Mouse (Mus musculus) gastrocnemius, postnatal 10 days (tissue): ENCODE measurements around the gene Nob1. TPM values are rescaled to one million over a fixed set of nuclear protein-coding genes. Genes with fewer than 3 reads are reported as not detected.
A peak's percentile ranks its signal among the peaks of the same experiment; 100 is the strongest.

Experiments
- DNase-seq: peaks from one replicate; pipeline ENCODE4 v3.0.0; 2021; ENCODE audit warnings: mixed read lengths
- long read RNA-seq, 2 experiments: library from polyadenylated mRNA; stranded (forward); transcript quantifications; one replicate each; pipeline ENCODE4 v2.0.0; 2021
- total RNA-seq, 2 experiments: library from RNA; stranded (reverse); gene quantifications; 2 replicates each; pipeline ENCODE4 v1.2.3; 2021

The Nob1 gene
- total RNA-seq: 10 to 100 TPM; 21.2 to 22.5 TPM
- long read RNA-seq, experiment 1, transcript Nob1-201 (9 exons, 1,658 nt): major isoform, 17 of 23 reads
- long read RNA-seq, experiment 1, partial matches to known transcripts: 1 of 23 reads
- long read RNA-seq, experiment 1, other reads (novel, unspliced or antisense): 4 of 23 reads
- long read RNA-seq, experiment 2, transcript Nob1-201 (9 exons, 1,658 nt): major isoform, 17 of 22 reads
- long read RNA-seq, experiment 2, partial matches to known transcripts: 2 of 22 reads
- long read RNA-seq, experiment 2, other reads (novel, unspliced or antisense): 3 of 22 reads

DNA sequence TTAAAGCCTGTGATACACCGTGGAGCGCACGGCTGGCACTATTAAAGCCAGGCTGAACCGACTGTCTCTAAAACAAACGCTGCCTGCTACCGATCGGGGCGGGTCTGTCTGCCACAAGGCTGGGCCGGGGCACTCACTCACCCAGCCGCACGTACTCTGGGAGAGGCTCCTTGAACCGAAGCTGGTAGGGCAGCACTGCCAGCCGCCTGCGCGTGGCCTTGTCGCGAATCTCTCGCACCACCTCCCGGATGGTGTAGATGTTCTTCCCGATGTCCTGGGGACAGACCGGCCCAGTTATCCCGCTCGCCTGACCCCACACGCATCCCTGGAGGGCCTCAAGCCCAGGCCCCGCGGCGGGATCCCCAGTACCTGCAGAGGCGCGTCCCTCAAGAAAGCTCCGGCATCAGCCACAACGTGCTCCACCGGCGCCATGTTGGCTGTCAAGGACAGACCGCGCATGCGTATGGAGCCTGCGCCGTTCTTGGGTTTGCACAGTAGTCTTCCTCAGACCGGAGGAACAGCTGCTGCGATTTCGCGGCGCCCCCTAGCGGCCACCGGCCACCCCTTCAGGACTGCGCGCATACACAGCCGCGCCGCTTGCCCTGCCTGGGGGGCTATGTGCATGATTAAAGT lies at the start of gene Nob1:
Nob1 (minus strand) TSS at position 455 of the 633 bp plus-strand sequence.
- DNase-seq: peak; percentile 99

DNA sequence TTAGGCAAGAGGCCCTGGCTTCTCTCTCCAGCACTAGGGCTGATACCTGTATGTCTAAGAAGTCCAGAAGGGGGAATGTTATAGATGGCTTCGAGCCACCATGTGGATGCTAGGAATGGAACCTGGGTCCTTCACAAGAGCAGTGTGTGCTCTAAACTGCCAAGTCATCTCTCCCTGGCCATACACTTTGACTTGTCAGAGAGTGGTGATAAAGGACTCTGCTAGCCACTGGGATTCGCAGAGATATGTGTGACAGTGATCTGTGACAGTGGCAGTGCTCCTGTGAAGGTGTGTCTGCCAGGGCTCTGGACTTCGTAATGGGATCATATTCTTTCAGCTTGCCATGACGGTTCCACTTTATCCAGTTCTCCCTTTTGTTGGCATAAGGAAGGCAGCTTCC lies 48.5 kb upstream of the Nob1 start:
- no peak for DNase-seq

DNA sequence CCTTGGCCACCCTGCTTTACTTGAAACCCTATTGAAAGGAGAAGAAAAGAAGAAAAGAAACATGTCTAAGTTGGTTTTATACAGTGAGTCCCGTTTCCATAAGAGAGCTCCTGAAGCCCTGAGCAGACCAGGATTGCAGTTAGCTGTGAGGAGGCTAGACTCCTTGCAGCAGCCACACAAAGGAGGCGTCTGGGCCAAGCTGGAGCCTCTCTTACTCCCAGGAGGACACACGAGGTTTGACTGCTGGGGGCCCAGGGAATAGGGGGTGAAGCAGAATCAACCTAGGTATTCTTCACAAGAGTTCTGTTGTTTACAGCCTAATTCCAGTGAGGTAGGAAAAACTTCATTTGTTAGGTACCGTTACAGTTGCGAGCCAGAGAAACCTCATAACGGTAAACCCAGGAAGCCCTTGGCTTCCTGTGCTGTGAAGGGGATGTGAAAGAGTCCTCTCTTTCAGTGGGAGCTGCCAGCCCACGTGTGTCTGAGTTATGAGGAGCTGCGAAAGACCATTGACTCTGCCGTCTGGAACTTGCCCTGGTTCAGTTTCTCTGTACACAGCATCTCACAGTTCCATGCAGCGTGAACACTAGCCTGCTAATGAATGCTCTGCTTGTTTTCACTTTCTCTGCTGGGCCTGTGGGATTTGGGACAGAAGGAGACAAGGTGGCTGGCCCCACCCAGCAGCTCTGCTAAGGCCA lies 47.7 kb upstream of the Nob1 start:
- DNase-seq: no peak

DNA sequence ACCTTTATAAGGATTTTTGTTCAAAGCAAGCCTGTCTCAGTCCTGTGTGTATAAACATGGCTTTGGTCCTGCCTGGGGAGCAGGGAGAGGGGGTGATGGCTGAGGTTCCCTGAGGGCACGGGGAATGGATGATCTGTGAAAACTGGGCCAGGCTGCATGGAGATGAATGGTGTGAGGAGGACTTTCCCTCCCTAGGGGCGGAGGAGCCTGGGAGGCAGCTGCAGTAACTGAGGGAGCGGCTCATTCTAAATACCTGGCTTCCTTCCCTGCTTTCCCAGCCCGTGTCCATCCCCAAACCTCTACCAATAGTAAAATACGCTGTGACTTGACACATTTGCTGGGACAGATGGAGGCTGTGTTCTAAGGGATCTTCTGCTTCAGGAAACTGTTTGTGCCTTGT lies 45.5 kb upstream of the Nob1 start:
- DNase-seq: no peak

DNA sequence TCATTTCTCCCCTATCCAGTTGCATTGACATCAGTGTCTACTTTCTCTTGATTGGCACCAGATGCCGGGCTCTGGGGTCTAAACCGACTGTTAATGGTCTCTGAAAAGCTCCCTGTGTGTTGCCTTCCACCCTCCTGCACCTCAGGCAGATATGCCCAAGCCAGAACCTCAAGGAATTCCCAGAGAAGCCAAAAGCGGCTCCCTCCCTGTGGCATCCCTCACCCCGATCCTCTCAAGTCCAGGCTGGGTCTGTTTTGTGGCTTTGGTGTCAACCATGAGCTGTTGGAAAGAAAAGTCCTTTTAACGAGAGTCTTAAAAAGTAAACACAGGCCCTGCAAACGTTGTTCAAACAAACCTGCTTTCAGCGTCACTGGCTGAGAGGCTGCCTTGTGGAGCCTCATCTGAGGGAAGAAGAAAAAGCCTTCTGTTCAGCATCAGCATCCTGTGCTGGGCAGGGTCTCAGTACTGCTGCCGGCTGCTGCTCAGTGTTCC lies 44.0 kb upstream of the Nob1 start:
- DNase-seq: no peak

DNA sequence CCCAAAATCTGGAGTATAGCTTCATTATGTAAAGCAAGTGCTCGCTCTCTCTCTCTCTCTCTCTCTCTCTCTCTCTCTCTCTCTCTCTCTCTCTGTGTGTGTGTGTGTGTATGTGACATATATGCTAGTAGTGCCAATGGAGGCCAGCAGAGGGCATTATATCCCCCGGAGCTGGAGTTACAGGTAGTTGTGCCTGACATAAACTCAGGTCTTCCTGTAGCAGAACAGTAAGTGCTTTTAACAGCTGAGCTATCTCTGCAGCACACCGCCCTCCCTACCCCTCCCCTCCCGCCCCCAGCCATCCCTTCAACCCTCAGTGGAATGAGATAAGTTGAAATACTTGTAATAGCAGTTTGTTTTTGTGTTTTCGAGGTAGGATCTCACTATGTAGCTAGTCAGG lies 41.8 kb upstream of the Nob1 start:
- DNase-seq: no peak

DNA sequence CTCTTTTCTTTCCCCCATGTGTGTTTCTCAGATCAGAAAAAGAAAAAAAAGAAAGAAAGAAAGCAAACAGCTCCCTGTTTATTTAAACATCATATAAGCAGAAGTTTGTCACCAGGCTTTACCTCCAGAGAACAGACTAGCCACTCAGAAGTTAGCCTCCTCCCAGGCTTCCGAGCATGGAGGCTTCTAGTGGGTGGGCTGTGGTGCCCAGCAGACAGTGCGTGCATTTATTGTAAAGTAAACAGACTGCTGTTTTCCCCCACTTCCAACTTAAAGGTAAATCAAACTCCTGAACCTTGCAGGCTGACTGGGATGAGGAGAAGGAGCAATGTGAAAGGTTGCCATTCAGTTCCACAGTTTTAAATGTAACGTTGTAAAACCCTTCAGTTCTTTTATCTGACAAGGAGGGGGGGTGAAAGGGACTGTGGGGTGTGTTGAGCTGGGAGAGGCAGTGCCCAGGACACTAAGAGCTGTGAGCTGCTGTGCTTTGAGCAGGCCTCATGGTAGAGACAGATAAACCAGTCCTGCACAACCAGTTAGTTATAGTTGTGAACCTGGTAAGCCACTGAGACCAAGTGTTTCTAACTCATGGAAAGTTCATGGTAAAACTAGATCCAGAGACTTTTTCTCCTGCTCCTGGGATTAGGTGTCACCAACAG lies 40.6 kb upstream of the Nob1 start:
- no peak for DNase-seq

DNA sequence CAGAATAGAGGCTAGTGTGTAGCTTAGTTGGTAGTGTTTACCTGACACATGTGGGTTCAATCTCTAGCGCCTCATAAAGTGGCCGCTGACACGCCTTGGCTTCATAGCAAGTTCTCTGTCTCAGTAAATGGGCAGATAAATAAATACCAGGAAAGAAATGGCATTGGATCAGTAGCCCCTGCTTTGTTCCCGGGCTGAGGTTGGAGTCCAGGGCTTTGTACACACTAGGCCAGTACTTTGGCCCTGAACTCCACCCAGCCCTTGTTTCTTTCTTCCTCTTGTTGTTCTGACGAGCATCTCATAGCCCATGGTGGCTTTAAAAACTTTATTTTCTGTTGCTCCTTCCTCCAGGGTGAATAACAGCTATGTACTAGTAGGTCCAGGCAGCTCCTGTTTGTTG lies 37.6 kb upstream of the Nob1 start:
- DNase-seq: no peak

DNA sequence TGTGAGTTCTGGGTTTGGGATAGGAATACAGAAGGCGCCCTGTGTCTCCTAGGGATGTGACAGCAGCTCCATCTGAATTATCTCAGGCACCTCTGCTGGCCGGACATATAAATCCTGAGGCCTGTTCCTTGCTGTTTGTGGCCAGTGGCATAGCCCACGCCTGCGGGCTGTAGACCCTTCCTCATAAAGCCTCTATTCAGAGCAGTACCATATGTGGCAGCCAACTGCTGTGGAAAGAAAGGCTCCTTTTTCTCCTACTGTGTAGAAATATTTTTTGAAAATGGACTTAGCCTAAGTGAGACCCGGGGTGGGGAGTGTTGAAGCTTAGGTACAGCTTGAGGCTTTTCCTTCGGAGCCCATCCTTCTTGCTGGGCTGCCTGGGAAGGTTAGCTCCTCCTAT lies 33.4 kb upstream of the Nob1 start:
- no peak for DNase-seq

DNA sequence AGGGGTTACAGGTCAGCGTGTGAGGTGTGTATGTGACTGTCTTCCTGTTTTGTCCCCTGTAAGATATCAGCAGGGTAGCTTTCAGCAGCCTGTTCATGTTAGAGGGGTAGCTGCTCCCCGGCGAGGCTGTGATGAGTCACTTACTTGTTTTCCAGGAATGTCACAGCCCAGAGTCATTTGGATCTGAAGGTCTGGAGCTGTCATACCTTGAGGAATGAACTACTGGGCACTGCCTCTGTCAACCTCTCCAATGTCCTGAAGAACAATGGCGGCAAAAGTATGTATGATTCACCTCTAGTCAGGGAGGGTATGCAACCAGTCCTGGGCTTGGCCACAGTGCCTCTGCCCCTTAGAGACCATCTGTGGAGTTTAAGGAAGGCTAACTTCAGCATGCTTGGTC lies 32.9 kb upstream of the Nob1 start:
- DNase-seq: no peak

DNA sequence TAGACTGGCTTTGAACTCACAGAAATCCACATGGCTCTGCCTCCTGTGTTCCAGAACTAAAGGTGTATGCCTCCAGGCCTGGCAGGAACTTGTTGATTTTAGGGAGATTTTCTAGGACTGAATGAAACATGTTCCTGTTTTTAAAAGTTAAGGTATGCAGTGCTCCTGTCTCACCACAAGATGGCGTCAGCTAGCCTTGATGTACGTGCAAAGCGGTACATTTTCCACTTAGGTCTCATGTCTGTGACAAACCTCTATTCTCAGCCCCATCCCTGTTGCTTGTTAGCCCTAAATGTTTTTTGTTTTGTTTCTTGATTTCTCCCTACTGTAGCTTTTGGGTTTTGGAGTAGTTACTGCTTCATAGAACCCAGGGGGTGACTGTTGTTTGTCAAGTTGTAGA lies 30.4 kb upstream of the Nob1 start:
- DNase-seq: peak; percentile 18

DNA sequence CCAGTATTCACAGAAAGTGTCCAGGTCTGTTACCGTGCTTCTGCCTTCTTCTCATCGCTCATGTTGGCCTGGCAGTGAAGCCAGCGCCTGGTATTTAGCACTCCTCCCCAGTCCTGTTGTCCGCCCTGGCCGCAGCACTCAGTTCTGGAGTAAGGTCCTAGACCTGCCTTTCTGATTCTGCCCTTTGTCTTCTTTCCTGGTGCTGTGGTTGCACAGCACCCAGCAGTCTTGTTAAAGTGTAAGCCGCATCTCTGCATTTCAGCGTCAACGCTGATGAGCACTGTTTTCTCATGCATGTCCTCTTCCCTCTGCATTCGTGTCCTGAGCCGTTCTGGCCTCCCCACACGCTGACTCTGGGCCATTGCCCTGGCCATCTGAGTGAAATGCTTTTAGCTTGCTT lies 28.5 kb upstream of the Nob1 start:
- DNase-seq: no peak

DNA sequence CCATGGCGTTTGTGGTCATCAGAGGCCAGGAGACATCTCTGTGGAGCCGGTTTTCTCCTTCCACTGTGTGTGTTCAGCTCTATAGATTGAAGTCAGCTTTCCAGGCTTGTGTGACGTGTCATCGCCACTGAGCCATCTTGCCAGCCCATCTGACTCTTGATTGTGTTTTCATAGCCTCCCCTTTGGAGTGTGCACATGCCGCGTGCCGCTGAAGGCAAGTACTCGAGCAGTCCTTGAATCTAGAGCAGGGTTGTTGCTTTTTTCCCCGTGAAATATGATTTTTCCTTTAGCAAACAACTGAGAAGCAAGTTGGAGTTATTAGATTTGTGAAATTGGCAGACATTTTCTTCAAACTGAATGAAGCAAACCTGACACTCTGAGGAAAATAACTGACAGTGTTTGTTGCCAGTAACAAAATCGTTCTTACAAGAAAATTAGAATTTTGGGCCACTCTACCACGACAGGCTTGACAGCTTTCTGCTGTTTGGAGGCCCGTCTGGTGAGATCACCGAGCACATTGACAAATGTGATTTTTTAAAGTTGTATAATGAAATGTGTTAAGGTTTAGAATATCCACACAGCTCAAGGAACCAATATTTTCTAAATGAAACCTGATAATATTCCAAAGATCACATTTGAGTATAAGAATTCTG lies 26.7 kb upstream of the Nob1 start:
- DNase-seq: no peak

DNA sequence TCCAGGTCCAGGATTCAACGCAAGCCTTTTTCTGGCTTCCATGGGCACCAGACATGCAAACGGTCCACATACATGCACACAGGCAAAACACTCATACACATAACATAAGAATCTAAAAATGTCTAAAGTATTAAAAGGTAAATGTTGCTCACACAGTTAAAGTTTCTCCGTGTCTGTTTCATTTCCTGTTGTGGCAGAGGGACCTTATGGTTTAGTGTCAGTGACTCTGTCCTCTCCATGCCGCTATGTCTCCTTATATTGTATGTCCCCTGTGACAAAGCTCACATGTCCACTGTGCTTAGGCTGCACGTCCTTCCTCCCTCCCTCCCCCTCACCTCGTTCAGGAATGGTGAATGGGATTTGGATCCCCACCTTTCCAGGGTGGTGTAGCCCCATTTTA lies 24.8 kb upstream of the Nob1 start:
- DNase-seq: no peak

DNA sequence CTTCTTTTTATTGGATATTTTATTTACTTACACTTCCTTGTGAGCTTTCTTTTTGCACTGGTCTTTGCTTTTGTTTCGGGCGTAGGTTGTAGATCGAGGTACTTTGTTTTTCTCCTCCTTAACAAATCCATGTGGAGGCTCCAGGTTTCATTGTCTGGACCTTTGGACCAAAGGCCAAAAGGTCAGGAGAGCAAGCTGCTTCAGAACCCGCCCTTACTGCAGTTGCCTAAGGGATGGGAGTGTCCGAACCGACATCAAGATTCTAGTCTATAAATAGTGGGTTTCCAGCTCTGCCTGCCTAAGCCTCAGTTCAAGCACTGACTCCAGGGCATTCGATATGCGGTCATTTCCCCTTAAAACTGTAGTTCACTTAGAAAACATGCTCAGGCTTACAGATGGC lies 24.3 kb upstream of the Nob1 start:
- no peak for DNase-seq

DNA sequence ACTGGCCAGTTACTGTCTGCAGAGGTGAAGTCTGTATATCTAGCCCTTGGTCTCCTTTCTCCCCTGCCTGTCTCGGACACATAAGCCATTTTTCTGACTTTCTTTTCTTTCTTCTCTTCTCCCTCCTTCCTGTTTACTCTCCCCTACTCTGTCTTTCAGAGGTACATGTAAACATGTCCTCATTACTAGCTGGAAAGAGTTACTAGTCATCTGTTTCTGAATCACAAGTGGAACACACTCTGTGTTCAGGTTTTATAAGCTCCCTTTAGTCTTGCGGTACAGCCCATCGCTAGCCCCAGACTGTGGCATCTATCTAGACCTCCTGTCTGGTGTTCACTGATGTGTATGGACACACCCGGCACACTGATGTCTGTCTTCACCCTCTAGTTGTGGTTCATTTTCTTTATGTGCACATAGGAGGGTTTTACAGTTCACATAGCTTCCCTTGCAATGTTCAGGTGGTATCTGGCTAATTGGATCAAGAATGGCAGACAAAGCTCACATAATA lies 23.6 kb upstream of the Nob1 start:
- DNase-seq: no peak

DNA sequence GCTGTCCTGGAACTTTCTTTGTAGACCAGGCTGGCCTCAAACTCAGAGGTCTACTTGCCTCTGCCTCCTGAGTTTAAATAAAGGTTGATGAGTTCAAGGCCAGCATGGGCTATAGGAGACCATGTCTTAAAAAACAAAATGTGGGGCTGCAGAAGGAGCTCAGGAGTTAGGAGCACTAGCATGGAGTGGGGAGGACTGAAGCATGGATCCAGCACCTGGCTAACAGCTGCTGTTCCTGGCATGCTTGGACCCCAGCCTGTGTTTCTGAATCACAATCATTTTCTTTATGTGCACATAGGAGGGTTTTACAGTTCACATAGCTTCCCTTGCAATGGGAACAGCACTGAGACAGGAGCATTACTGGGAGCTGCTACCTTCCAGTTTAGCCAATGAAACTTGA lies 22.9 kb upstream of the Nob1 start:
- DNase-seq: no peak

DNA sequence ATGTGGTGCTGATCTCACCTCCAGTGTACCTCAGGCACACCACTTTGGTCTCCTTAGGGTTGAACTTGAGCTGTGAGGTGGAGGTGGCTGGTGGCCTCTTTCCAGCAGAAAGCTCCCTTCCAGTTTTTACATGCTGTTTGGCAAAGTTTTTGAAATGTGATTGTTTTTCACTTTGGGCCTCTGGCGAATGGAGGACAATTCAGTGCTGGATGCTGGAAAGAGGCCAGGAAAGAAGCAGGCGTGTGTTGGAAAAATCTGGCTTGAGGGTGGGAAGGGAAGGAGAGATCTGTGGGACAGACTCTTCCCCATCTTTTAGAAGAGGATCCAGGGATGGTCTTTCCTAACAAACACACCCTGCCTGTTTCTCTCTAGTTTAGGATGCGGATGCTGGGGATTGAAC lies 19.8 kb upstream of the Nob1 start:
- peak; percentile 16 for DNase-seq

DNA sequence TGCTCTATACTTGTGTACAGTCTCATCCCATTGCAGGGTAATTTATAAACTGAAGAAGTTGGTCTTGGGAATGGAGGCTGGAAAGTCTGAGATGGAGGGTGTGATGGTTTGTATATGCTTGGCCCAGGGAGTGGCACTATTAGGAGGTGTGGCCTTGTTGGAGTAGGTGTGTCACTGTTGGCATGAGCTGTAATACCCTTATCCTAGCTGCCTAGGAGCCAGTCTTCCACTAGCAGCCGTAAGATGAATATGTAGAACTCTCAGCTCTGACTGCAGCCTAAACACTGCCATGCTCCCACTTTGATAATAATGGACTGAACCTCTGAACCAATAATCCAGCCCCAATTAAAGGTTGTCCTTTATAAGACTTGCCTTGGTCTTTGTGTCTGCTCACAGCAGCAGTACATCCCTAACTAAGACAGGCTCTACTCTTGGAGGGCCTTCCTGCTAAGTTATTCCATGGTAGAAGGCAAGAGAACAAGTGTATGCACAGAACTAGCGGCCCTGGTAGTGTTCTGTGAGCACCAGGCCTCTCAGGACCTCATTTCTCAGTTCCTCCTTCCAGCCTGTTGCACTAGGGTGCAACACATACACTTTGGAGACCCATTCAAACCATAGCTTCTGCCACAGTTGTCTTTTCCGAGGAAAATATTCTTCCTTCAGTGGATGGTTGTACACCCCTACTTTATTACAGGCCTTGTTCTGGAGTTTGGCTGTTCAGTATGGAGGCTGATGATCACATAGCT lies 15.2 kb upstream of the Nob1 start:
- DNase-seq: no peak

DNA sequence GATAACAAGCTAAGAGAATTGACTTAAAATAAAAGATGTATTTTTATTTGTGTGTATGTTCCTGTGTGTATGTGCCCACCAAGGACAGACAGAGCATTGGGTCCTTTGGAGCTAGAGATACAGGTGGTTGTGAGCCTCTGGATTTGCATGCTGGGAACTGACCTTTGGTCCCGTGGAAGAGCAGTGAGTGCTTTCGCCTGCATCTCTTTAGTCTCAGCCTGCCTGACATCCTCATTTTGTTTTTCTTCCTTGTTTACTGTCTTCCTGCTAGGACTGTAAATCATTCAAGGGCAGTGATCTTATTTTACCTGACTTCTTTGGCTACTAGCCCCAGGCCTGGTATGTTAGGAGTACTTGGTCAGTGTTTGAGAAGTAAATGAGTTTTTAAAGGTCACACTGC lies 12.9 kb upstream of the Nob1 start:
- no peak for DNase-seq

DNA sequence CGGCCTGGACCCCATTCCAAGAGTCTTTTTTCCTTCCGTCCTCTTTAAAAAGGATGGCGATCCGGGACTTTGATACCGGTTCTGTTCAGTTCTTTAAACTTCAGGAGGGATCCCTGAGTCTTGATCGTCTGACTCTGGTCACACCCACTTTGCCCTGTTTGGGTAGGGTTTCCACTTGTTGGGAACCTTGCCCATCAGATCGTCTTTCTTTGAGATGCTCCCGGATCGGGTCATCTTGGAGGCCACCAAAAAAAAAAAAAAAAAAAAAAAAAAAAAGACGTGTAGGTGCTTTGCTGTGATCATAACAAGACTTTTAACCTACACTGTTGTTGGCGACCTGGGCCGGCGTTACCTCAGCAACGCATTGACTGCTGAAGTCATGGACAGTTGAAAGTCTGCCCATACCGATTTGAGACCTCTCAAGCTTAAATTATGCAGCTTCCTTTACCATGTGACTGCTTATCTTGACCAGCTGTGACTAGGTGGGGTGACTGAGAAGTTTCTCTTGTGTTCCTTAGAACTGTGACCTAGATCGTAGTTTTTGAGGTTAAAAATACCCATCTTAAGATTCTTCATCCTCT lies 12.1 kb upstream of the Nob1 start:
- no peak for DNase-seq
